Comparison of ENCODE assay signal across 13 mouse cellular contexts in genomic region chr16:93141967-93142366, GRCm38 (mm10).
A peak's percentile ranks its signal among the peaks of the same experiment; 100 is the strongest.
DNase-seq lines count a peak whose midpoint lies in the region; ATAC-seq and TF ChIP-seq lines count a peak whose summit lies in the region.
"Had no signal": no experiment of that assay in that cellular context is flagged by ENCODE, and none has a peak within 500 bp of the region (broad histone marks: within the 10 kb centered on the region; RNA-seq: fewer than 3 reads in every experiment).

No protein-coding gene starts in this region.

- no peak overlapping the region for H3K4me2 ChIP-seq in lung, embryonic 14.5 days
- no peak overlapping the region for H3K4me2 ChIP-seq in liver, embryonic 11.5 days
- H3K4me2 ChIP-seq: intestine, embryonic 15.5 days; limb, embryonic 12.5 days; lung, embryonic 15.5 days had no signal

- 56% methylated on average over 6 of the region's 6 CpGs for WGBS in lung, embryonic 14.5 days
- WGBS in liver, embryonic 11.5 days: 79% methylated on average over 6 of the region's 6 CpGs
- WGBS in cerebellum, adult 2 months: 25% methylated on average over 6 of the region's 6 CpGs

- H3K27me3 ChIP-seq in lung, embryonic 14.5 days (ENCODE audit: insufficient read depth, low read length): no peaks in the 10 kb centered on the region
- peaks cover 4% of the 10 kb centered on the region; the same call in 1 of the 2 replicates for H3K27me3 ChIP-seq in liver, embryonic 11.5 days (replicated peaks; ENCODE audit: control insufficient read depth, insufficient read depth, low read length)
- no peaks in the 10 kb centered on the region; the same call in 1 of the 2 replicates for H3K27me3 ChIP-seq in cerebellum, adult 2 months (ENCODE audit: control insufficient read depth, insufficient read depth, low read length)
- H3K27me3 ChIP-seq: intestine, embryonic 15.5 days; lung, embryonic 15.5 days had no signal

- H3K36me3 ChIP-seq in lung, embryonic 14.5 days (ENCODE audit: insufficient read depth): no peaks in the 10 kb centered on the region
- H3K36me3 ChIP-seq in liver, embryonic 11.5 days (ENCODE audit: control insufficient read depth, insufficient read depth, low read length): no peaks in the 10 kb centered on the region
- H3K36me3 ChIP-seq: intestine, embryonic 15.5 days; limb, embryonic 12.5 days; lung, embryonic 15.5 days had no signal

- DNase-seq in lung, embryonic 14.5 days: peak; percentile 17
- no peak for DNase-seq in lung, adult 18-20 months
- peak; percentile 72 for DNase-seq in brain, adult 2 months (ENCODE audit: low read depth, low spot score)
- peak; percentile 20 to 52 for DNase-seq in right cerebral cortex, adult 2 months (ENCODE audit: low spot score in 2 of 2)
- no peak for DNase-seq in liver, embryonic 11.5 days (ENCODE audit: low spot score)
- DNase-seq in cerebellum, adult 2 months: no peak
- DNase-seq: cerebellum, postnatal 36 days; kidney, postnatal 25 days; thymus, adult 2 months had no signal

- no peak overlapping the region for H3K27ac ChIP-seq in lung, embryonic 14.5 days (ENCODE audit: low read depth)
- no peak overlapping the region for H3K27ac ChIP-seq in liver, embryonic 11.5 days (ENCODE audit: low read depth, low read length)
- no peak overlapping the region for H3K27ac ChIP-seq in cerebellum, adult 2 months (ENCODE audit: insufficient read depth, low read length)
- H3K27ac ChIP-seq: intestine, embryonic 15.5 days; limb, embryonic 12.5 days; lung, embryonic 15.5 days had no signal

- no peaks in the 10 kb centered on the region for H3K4me1 ChIP-seq in lung, embryonic 14.5 days (ENCODE audit: insufficient read depth)
- peaks cover 5% of the 10 kb centered on the region; the same call in 1 of the 2 replicates for H3K4me1 ChIP-seq in liver, embryonic 11.5 days (replicated peaks; ENCODE audit: control insufficient read depth, insufficient read depth, low read length)
- H3K4me1 ChIP-seq in cerebellum, adult 2 months (ENCODE audit: control insufficient read depth, insufficient read depth, low read length): peaks cover 3% of the 10 kb centered on the region; the same call in 1 of the 2 replicates
- H3K4me1 ChIP-seq: intestine, embryonic 15.5 days; lung, embryonic 15.5 days had no signal

- no peak overlapping the region for H3K9ac ChIP-seq in lung, embryonic 14.5 days
- H3K9ac ChIP-seq in liver, embryonic 11.5 days (ENCODE audit: low read depth, low read length): no peak overlapping the region
- H3K9ac ChIP-seq: intestine, embryonic 15.5 days; limb, embryonic 12.5 days; lung, embryonic 15.5 days had no signal

- no peak for TF ChIP-seq CTCF in lung, embryonic 14.5 days (IDR thresholded peaks at IDR 0.05; ENCODE audit: low read depth)
- no peak for TF ChIP-seq CTCF in cerebellum, adult 2 months (IDR thresholded peaks at IDR 0.05; ENCODE audit: borderline replicate concordance, insufficient read depth, low read depth, low read length)

- ATAC-seq in lung, embryonic 14.5 days (ENCODE audit: insufficient read depth): no peak
- peak; percentile 13; the same call in 1 of the 2 replicates for ATAC-seq in granulocyte monocyte progenitor cell, adult 5-6 weeks (replicated peaks; ENCODE audit: poor library complexity, severe bottlenecking)
- ATAC-seq in liver, embryonic 11.5 days (replicated peaks; ENCODE audit: low FRiP score): no peak
- ATAC-seq: intestine, embryonic 15.5 days had no signal

- no peak overlapping the region for H3K4me3 ChIP-seq in lung, embryonic 14.5 days (ENCODE audit: low read depth, low read length)
- no peak overlapping the region for H3K4me3 ChIP-seq in liver, embryonic 11.5 days (ENCODE audit: low read depth, low read length)
- H3K4me3 ChIP-seq in cerebellum, adult 2 months (replicated peaks; ENCODE audit: insufficient read depth, low read depth, low read length): no peak overlapping the region
- H3K4me3 ChIP-seq: intestine, embryonic 15.5 days; limb, embryonic 12.5 days; lung, embryonic 15.5 days had no signal

- no peak for TF ChIP-seq POLR2A in cerebellum, adult 2 months (IDR thresholded peaks at IDR 0.05; ENCODE audit: borderline replicate concordance, insufficient read depth, low read length)

- no peaks in the 10 kb centered on the region for H3K9me3 ChIP-seq in lung, embryonic 14.5 days (ENCODE audit: low read depth, low read length)
- no peaks in the 10 kb centered on the region for H3K9me3 ChIP-seq in liver, embryonic 11.5 days (ENCODE audit: control insufficient read depth, low read length)
- H3K9me3 ChIP-seq: intestine, embryonic 15.5 days; limb, embryonic 12.5 days; lung, embryonic 15.5 days had no signal

Comparison
In these comparisons a context has a peak if more than half of its experiments do, and no peak if none do; other contexts are left out.
1. DNase-seq: peak in lung, embryonic 14.5 days (single experiment), brain, adult 2 months (single experiment) and right cerebral cortex, adult 2 months (2 of 2); none in lung, adult 18-20 months (0 of 2), liver, embryonic 11.5 days (single experiment) and cerebellum, adult 2 months (0 of 2).